Mouse (Mus musculus) ES-E14 (cell line): ENCODE measurements around the gene Wdr81.

Experiments used
- CHD2 ChIP-seq: IDR thresholded peaks from 2 replicates; pipeline ENCODE4 v1.6.1; 2014; ENCODE audit warnings: mild to moderate bottlenecking, low read depth, low read length, inconsistent platforms
- MAFK ChIP-seq: IDR thresholded peaks from 2 replicates; pipeline ENCODE4 v1.6.1; 2014; ENCODE audit warnings: mild to moderate bottlenecking, low read depth, low read length, inconsistent platforms; ENCODE audit not compliant: insufficient read depth
- ZC3H11A ChIP-seq: IDR thresholded peaks from 2 replicates; pipeline ENCODE4 v1.6.1; 2012; ENCODE audit warnings: low read depth, mild to moderate bottlenecking, inconsistent platforms, low read length, borderline replicate concordance
- ZNF384 ChIP-seq: IDR thresholded peaks from 2 replicates; pipeline ENCODE4 v1.6.1; 2012; ENCODE audit warnings: low read depth, low read length, inconsistent platforms

DNA sequence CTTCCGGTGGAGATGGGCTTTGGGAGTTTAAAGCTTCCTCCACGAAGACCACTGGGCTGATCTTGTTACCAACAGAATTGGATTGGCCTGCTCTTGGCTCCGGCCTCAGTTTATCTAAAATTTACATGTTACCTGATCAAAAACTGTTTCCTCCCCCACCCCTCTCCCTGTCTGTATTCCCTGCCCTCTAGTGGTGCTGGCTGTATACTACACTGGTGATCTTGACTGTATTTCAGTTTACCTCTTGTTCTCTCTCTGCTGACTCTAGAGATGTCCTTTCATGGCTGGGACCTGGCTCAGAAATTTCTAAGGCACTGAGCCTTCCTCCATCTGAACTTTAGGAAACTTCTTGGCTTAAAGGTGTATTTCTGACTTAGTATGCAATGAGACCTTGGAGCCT, 3.7 kb upstream of the Wdr81 start:
- TF ChIP-seq CHD2 = no peak
- TF ChIP-seq MAFK = no peak
- no peak for TF ChIP-seq ZNF384
- no peak for TF ChIP-seq ZC3H11A
